Mouse (Mus musculus) R1 (cell line): ENCODE data around the gene Hyal3.
A peak's percentile ranks its signal among the peaks of the same experiment; 100 is the strongest.

Experiments
- DNase-seq: peaks from one replicate; pipeline ENCODE4 v3.0.0-alpha.2; 2018; ENCODE audit warnings: low read depth, low spot score

Hyal3 gene

DNA sequence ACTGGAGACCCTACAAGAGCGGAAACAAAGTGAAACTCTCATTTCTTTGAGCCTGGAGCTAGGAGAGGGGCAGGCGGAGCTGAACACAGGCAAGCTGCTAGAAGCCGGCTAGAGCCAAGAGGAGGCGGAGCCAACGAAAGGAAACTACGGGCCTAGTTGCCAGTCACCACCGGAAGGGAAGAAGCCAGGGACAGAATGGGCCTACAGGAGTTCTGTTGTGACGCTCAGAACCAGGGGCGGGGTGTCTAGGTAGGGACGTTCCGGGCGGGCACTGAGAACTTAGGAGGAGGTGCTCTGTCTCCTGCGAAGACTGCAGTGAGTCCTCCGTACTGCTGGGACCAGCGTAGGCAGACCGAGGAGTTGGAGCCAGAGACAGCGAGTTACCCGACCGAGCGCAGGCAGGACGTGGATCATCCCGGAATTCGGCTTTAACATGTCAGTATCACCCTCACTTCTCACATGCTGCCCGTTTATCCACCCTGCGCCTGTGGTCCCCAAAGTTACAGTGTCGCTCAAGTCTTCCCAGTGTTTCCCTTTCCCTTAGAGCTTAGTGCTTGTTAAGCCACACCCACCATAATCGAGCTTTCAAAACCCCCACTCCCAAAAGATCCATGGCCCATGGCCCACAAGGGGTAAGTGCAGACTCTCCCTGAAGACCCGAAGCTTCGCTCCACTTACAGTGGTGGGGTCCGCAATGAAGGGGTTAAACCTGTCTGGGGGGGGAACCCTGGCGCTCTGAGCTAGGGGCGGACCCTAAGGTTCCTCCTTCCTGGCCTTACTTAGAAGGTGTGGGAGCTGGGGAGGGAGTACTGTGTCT lies at the start of gene Hyal3:
Gene Hyal3, plus strand, starts transcription at position 318 of the 817 bp plus-strand sequence.
- DNase-seq: peak; percentile 94

DNA sequence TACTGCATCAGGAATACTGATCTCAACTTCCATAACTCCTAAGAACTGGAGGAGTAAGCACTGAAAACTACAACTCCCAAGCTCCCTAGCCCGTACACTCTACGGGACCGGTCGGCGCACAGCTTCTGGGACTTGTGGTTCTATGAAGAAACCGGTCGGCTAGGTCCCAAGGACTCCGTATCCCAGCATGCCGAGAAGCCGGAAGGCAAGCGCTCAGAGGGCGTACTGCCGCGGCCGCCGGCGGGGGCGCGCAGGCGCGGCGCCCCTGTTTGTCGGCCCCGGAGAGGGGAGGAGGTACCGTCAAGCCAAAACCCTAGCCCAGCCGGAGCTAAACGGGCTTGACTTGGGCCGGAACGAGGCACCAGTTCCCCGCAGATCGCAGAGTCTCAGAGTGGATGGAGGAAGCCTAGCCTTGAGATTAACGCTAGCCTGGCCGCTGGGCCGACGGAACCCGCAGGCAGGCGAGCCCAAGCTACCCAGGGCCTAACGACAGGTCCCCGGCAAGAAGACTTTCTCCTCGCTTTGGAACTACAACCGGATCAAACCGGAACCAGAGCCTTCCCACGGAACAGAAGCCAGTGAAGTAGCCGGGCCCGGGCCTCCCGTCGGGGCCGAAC lies 46.7 kb upstream of the Hyal3 start, which contains the start of gene Tmem115:
Gene Tmem115, plus strand, starts transcription at position 155 of the 617 bp plus-strand sequence.
- DNase-seq: peak; percentile 100

DNA sequence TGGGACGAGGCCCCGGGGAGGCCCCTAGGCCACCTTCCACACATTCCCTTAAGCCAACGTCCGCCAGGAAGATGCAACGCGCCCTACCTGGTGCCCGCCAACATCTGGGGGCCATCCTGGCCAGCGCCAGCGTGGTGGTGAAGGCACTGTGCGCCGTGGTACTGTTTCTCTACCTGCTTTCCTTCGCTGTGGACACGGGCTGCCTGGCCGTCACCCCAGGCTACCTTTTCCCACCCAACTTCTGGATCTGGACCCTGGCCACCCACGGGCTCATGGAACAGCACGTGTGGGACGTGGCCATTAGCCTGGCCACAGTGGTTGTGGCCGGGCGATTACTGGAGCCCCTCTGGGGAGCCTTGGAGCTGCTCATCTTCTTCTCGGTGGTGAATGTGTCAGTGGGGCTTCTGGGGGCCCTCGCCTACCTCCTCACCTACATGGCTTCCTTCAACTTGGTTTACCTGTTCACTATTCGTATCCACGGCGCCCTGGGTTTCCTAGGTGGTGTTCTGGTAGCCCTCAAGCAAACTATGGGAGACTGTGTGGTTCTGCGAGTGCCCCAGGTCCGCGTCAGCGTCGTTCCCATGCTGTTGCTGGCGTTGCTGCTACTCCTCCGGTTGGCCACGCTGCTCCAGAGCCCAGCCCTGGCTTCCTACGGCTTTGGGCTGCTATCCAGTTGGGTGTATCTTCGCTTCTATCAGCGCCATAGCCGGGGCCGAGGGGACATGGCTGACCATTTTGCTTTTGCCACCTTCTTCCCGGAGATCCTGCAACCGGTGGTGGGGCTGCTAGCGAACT lies 46.0 kb upstream of the Hyal3 start:
- no peak for DNase-seq

DNA sequence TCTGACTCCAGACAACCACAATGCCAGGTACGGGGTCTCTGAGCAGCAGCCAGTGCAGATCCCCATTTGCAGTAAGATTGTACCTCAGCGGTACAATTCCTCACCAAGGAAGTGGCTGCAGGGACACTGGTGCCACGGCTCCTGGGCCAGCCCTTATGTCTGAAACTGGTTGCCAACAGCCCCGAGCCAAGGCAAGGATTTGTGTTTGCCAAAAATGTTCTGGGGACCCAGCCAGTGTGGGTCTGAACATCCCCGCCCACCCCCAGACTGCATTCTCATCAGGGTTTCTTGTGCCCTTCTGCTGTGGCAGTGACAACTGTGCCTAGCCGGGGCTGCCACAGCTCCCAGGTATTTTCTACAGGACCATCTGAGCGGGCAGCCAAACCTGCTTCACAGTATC lies 42.4 kb upstream of the Hyal3 start:
- DNase-seq: no peak

DNA sequence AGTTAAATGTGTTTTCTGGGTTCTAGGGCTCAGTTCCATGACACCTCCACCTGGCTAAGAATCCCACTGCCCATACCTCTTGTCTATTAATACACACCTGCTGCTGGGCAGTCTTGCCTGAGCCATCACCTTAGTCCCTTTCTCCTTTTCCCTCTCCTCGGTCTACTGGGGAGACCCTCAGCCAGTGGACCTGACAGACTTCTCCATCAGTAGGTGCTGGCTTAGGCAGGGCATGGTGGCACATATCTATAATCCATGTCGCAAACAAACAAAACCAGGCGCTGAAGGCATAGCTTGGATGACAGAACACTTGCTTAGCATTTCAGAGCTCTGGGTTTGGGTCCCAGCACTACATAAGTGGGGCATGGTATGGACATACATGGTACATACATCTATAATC lies 41.9 kb upstream of the Hyal3 start:
- DNase-seq: no peak

DNA sequence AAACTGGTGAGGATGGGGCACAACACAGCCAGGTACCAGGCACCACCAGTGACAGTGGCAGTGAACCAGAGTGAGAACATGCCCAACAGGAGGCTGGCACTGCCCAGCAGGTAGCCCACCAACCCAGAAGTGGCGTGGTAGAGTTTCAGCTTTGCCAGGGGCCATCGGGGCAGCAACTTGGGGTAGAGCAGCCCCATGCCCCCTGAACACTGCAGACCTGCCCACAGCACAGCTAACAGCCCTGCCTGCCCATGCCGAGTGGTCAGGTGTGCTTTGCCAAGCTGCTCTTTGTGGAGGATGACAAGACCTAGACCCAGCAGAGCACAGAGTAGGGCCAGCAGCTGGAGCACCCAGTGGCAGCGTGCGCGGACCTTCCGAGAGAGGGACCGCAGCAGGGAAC lies 40.7 kb upstream of the Hyal3 start:
- DNase-seq: no peak

DNA sequence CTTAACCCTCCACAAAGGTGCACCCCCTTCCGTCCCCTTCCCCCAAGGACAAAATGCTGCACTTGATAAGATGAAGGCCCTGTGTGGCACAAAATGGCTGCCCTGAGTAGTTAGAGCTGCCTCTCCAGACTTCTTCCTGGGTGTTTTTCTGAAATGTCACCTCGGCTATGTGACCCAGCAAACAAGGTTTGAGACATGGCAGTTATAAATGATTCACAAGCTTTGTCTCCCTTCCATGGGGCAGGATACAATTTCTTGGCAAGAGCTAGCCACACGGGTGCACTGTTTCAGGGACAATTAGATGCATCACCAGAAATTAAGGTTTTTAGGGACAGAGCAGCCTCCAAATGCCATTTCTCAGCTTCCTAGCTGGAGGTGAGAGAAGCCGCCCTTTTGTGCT lies 40.2 kb upstream of the Hyal3 start:
- DNase-seq: no peak

DNA sequence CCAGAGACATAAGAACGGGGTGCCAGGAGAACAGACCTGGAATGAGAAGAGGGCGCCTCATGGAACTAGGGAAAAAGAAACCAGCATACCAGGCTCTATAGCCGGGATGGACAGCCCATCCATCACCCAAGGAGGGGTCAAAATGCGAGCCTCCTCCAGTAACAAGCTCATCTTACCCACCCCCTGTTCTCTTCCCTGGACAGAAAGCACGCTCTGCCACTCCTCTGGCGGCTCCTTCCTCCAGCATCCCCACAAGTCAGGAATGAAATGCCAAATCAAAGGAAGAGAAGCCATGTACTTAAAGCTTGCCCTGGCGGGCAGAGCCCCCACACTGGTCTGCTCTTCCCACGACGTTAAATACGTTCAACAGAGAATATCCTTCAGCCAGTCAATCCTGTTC lies 39.6 kb upstream of the Hyal3 start:
- no peak for DNase-seq

DNA sequence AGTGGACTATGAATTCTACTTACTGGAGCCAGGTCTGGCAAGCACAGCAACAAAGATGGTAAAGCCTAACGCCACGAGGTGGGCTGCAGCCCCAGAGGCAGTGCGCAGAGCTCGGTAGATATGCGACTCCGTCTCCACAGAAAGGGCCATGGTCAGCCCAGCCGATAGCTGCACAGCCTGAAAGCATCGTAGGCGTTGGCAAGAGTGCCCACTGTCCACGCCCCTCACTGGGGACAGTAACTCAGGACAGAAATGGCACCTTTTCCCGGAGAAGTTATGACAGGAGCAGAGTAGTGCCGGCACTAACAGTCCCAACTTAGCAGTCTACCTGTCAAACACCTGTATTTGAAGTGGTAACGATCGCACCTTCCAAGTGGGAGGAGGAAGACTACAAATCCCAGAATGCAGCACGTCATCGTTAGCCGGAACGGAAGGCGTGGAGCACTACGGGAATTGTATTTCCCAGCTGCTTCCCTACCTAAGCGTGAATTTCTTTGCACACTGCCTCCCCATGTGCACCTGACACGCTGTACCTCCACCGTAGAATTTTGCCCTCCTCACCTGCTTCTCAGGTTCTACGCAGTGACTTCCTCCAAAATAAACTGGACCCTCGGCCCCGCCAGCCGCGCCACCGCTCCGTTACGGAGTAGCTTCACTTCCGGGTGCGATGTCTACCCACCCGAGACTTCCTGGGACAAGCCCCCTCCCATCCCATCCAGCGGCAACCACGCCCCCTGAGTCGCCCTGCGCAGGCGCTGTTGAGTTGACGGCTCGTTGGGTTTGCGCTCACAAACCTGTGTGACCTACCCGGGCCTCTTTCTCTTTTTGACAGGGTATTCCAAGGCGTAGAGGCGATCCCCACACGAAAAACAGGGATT lies 38.9 kb upstream of the Hyal3 start, which contains the start of the genes Cyb561d2 and Nprl2:
Gene Cyb561d2, minus strand, starts transcription at position 720 of the 878 bp plus-strand sequence.
Gene Nprl2, plus strand, starts transcription at position 753 of the 878 bp plus-strand sequence.
- DNase-seq: peak; percentile 97

DNA sequence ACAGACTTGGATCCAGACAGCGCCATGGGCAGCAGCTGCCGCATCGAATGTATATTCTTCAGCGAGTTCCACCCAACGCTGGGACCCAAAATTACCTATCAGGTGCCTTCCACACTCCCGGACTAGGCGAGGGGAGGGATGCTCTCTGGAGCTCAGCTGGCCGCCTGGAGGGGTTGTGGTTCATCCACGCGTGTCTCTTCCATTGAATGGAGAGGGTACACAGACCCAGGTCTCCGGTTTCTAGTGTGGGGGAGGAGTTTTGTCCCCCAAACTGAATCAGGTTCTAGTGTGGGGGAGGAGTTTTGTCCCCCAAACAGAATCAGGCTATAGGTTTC lies 38.3 kb upstream of the Hyal3 start:
- no peak for DNase-seq

DNA sequence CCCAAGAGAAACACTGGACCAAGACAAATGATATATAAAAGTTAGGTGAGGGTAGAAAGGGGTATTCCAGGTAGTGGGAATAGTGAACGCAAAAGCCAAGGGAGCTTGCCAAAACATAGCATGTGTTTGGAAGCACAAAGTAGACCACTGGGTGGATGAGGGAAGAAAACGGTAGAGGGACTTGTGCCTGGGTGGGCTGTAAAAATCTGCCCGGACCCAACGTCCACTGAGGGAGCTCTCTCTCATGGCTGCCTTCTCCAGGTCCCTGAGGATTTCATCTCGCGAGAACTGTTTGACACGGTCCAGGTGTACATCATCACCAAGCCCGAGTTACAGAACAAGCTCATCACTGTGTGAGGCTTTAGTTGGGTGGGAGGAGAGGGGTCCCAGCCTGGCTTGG lies 37.9 kb upstream of the Hyal3 start:
- DNase-seq: peak; percentile 58

DNA sequence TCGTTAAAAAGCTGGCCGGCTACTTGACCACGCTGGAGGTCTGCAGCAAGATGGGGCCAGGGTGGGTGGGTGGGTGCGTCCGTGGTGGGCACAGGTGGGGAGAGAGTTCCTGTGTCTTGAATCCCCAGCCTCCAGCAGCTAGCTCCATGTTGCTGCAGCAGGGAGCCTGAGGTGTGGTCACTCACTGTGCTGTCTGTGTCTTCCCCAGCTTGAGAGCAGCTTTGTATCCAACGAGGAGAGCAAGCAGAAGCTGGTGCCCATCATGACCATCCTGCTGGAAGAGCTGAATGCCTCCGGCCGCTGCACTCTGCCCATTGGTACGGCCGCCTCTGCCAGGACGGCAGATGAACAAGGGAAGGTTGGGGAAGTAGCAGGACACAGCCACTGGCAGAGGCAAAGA lies 37.3 kb upstream of the Hyal3 start:
- DNase-seq: no peak

DNA sequence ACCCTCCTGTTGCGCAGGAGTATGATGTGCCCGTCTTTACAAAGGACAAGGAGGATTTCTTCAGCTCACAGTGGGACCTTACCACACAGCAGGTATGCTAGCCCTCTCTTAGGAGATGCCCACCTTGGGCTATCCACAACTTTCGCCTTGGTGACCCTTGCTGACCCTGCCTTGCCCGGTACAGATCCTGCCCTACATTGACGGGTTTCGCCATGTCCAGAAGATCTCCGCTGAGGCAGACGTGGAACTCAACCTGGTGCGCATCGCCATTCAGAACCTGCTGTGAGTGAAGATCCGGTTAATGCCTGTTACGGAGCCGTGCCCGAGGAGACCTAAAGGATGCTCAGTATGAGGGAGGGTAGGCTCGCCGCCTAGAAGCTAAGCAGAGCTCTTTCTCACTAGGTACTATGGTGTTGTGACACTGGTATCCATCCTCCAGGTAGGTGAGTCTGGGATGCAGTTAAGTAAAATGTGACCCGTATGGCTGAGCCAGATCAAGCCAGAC lies 36.4 kb upstream of the Hyal3 start:
- DNase-seq: no peak

DNA sequence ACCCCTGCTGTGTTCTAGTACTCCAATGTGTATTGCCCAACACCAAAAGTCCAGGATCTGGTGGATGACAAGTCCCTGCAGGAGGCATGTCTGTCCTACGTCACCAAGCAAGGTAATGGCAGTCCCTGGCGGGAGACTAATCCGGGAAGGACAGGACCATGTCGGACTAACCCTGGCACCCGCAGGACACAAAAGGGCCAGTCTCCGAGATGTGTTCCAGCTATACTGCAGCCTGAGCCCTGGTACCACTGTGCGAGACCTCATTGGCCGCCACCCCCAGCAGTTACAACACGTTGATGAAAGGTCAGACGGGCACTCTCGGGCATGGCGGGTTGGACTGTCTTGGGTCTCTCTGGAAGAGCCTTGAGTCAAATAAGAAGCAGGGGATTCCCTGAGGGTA lies 35.9 kb upstream of the Hyal3 start:
- no peak for DNase-seq

DNA sequence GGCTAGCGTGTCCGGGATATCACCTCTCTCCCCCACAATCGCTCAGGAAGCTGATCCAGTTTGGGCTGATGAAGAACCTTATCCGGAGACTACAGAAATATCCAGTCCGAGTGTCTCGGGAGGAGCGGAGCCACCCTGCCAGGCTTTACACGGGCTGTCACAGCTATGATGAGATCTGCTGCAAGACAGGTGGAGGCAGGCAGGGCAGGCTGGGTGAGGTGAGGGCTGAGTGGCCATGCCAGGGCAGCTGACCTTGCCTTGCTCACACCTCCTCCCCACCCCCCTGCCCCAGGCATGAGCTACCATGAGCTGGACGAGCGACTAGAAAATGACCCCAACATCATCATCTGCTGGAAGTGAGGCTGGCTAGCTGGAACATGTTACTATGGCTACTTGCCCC lies 35.4 kb upstream of the Hyal3 start:
- DNase-seq: no peak

DNA sequence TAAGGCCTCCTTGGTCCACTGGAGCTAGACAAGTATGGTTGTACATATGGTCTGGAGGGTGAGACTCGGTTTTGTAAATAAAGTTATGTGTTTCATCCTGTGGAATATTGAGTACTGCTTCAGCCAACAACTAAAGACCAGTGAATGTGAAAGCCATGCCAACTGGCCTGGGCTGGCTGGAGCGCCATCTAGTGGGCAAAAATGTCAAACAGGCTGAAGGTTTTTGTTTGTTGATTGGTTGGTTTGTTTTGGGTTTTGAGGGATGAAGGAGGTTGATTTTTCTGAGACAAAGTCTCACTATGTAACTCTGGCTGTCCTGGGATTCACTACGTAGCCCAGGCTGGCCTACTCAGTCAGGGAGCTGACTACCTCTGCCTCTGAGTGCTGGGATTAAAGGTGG lies 35.0 kb upstream of the Hyal3 start:
- DNase-seq: peak; percentile 80

DNA sequence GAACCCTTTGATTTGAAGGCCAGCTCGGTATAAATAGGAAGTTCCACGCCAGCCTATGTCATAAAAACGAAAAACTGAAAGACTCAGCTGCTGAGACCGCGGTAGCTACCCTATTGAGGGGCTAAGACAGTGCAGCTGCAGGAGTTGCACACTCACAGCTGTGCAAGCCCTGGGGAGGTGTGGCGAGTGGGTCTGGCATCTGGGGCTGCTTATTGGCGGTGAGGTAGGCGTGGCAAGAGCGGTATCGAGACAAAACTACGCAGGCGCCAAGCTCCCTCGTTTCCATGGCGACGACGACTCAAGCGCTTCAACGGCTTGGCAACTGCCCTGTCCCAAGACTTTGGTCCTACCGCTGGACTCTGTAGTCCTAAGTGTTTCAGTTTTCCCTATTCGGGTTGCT lies 33.6 kb upstream of the Hyal3 start, which contains the start of gene Zmynd10:
Gene Zmynd10, plus strand, starts transcription at position 273 of the 400 bp plus-strand sequence.
- DNase-seq: peak; percentile 94

DNA sequence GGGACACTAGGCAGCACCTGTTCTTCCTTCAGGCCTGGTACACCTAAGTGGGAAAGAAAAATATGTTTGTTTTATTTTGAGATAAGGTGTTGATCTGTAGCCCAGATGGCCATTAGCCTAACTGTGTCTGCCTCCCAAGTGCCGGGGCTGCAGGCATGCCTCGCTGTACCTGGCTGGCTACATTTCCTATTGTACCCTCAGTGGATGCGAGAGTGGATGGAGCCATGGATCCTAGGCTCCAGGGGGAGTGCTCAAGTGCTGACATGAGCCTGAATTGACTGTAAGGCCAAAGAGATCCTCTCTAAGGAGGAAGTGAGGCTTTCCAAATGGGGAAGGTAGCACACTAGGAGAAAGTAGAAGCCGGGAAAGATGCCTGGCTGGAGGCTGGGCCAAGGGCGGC lies 32.7 kb upstream of the Hyal3 start:
- no peak for DNase-seq

DNA sequence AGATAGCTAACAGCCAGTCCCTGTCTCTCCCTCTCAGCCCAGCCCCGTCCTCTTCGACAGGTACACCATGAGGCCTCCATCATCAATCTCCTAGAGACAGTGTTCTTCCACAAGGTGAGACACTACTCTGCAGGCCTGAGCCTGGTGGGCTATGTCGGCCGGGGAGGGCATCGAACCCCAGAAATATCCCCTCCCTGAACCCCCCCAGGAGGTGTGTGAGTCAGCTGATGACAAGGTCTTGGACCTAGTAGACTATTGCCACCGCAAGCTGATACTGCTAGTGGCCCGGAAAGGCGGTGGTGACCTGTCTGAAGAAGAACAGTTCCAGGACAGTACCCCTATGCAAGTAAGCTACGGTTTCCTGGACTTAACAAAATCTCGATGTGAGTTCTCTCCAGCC lies 31.8 kb upstream of the Hyal3 start:
- no peak for DNase-seq

DNA sequence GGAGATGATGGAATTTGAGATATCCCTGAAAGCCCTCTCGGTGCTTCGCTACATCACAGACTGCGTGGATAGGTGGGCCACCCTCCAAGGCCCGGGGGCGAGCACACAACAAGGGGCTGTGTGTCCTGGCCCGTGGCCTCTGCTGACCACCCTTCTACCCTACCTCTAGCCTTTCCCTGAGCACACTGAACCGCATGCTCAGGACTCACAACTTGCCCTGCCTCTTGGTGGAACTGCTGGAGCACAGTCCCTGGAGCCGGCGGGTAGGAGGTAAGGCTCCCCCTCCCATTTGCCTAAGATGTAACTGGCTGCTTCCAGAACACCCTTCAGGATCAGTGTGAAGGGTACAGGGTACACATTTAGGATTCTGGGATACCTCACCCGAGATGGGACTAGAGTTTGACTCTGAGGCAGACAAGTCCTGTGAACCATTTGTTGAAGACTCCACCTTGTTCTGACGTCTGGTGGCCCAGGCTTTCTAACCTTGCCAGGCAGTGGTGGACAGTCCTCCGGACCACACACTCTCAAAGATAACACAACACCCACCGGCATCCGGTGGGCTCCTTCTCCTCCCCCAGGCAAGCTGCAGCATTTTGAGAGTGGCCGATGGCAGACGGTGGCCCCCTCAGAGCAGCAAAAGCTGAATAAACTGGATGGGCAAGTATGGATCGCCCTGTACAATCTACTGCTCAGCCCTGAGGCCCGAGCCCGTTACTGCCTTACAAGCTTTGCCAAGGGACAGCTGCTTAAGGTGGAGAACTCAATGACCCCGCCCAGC lies 31.1 kb upstream of the Hyal3 start:
- no peak for DNase-seq
